Mouse (Mus musculus): ENCODE data around the gene Ereg. TPM values are rescaled to one million over a fixed set of nuclear protein-coding genes. Genes with fewer than 3 reads are reported as not detected.

The Ereg gene
- polyA plus RNA-seq, 1 experiment: not detected

GRCm38 (mm10) chr5:91103943-91104665 lies 29.7 kb downstream of the Ereg start:
- H3K27ac ChIP-seq (ENCODE audit: insufficient read depth, low read depth, low read length): no peak overlapping the region
- no peak for TF ChIP-seq CTCF (IDR thresholded peaks at IDR 0.05; ENCODE audit: low read depth, low read length)
- TF ChIP-seq POLR2A (IDR thresholded peaks at IDR 0.05; ENCODE audit: borderline replicate concordance, low read depth, low read length): no peak
- no peaks in the 10 kb centered on the region for H3K4me1 ChIP-seq (ENCODE audit: control insufficient read depth, insufficient read depth, low read length)
- H3K4me3 ChIP-seq (ENCODE audit: insufficient read depth, low read length): no peak overlapping the region

DNA sequence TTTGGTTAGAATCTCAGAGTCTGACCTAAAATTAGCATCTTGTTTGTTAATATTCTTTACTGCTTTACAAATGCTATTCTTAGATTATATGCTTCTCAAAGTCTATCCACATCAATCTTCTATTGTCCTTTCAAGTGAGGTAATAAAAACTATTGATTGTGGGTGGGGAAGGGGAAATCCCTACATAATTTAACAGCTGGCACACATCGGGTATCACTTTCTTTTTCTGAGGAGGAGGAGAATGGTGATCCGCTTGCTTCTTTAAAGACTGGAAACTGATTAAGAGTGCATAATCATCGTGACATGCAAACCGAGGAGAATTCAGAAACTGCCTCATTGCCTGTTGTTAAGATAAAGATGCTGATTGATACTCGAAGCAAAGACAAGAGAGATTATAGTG lies 31.8 kb downstream of the Ereg start:
- no peak overlapping the region for H3K4me3 ChIP-seq (ENCODE audit: insufficient read depth, low read length)
- H3K27ac ChIP-seq (ENCODE audit: insufficient read depth, low read depth, low read length): no peak overlapping the region
- H3K4me1 ChIP-seq (ENCODE audit: control insufficient read depth, insufficient read depth, low read length): no peaks in the 10 kb centered on the region
- no peak for TF ChIP-seq CTCF (IDR thresholded peaks at IDR 0.05; ENCODE audit: low read depth, low read length)
- TF ChIP-seq POLR2A (IDR thresholded peaks at IDR 0.05; ENCODE audit: borderline replicate concordance, low read depth, low read length): no peak

DNA sequence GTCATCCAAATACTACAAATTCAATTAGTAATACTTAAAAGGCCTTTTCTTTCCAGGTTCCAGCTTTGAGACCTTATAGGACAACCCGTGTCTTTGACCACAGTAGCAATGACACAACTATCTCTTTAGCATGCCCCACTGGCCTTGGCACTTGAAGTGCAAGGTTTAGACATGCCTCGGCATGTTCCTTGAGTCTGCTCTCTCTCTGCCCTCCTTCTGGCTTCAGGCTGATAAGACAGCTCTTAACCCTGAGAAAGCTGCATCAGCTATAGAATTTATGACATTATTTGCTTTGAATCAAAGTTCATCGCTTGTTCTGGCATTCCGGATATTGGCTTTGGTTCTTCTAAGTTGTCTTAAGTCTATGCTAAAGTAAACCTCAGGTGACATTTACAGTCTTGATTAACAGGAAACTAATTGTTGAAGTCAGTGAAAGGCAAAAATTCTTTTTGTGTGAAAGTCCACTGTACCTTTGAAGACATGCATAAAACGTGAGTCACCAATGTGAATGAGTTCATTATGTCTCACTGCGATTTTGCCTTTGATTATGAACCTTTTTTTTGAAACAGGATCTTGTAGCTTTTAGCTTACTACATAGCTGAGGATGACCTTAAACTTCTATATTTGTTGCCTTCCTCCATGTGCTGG lies 35.7 kb downstream of the Ereg start:
- Histone ChIP-seq H3K4me3 (ENCODE audit: insufficient read depth, low read length) (no peak overlapping the region), H3K4me1 (ENCODE audit: control insufficient read depth, insufficient read depth, low read length) (no peaks in the 10 kb centered on the region), H3K27ac (ENCODE audit: insufficient read depth, low read depth, low read length) (no peak overlapping the region)
- no peak for TF ChIP-seq POLR2A (IDR thresholded peaks at IDR 0.05; ENCODE audit: borderline replicate concordance, low read depth, low read length)
- TF ChIP-seq CTCF (IDR thresholded peaks at IDR 0.05; ENCODE audit: low read depth, low read length): no peak

DNA sequence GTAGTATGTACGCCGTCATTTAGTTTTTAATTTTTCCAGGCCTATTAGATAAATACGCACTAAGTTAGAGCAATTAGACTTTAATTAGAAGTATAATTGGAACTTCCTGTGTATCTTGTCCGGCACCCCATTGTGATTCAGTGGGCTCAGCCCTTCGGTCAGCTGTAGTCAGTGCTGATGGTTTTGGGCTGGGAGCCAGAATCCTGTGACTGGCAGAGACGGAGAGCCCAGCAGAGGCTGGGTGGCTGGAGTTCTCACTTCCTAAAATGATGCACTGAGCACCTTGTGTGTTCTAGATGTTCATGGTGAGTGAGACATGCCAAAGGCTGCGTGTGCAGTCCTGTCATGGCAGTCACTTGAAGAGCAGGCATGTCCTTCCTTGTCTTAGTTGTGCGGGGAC lies 36.6 kb downstream of the Ereg start:
- Histone ChIP-seq H3K27ac (ENCODE audit: insufficient read depth, low read depth, low read length) (no peak overlapping the region), H3K4me1 (ENCODE audit: control insufficient read depth, insufficient read depth, low read length) (no peaks in the 10 kb centered on the region), H3K4me3 (ENCODE audit: insufficient read depth, low read length) (no peak overlapping the region)
- TF ChIP-seq CTCF (IDR thresholded peaks at IDR 0.05; ENCODE audit: low read depth, low read length) (no peak), POLR2A (IDR thresholded peaks at IDR 0.05; ENCODE audit: borderline replicate concordance, low read depth, low read length) (no peak)

DNA sequence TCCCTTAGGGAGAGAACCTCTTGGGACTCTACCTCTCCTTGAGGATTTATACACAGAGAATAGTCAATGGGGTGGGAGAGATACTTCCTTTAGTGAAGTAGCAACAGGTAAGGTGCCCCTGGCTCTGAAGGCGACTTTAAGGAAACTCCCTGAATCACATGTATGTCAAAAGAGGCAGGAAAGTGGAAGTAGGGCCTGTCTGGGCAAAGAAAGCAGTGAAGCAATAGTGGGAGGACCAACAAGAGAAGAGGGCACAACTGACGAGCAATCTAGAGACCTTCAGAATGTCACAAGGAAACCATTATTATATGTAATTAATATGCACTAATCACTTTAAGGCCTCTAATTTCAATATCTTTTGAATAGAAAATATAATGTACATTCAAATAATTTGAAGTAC lies 39.5 kb downstream of the Ereg start:
- no peak overlapping the region for H3K27ac ChIP-seq (ENCODE audit: insufficient read depth, low read depth, low read length)
- TF ChIP-seq POLR2A (IDR thresholded peaks at IDR 0.05; ENCODE audit: borderline replicate concordance, low read depth, low read length) (no peak), CTCF (IDR thresholded peaks at IDR 0.05; ENCODE audit: low read depth, low read length) (no peak)
- no peak overlapping the region for H3K4me3 ChIP-seq (ENCODE audit: insufficient read depth, low read length)
- H3K4me1 ChIP-seq (ENCODE audit: control insufficient read depth, insufficient read depth, low read length): no peaks in the 10 kb centered on the region

DNA sequence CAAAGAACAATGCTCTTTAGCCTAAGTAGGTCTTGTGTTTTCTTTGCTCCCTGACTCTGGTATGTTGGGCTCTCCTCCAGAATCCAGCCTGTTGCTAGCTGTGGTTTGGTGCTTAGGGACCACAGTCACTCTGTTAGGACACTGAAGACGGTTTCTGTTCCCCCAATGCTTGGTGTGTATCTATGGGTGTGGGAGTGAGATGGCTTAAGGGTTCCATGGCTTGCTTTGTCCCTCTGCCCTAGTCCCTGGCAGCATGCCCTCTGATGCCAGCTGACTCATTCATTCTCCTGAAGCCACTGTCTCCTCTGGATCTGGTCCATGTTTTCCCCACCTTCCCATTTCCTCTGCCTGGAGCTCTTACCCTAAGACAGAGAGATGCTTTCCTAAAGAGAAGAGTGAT lies 40.2 kb downstream of the Ereg start:
- Histone ChIP-seq H3K4me3 (ENCODE audit: insufficient read depth, low read length) (no peak overlapping the region), H3K4me1 (ENCODE audit: control insufficient read depth, insufficient read depth, low read length) (no peaks in the 10 kb centered on the region), H3K27ac (ENCODE audit: insufficient read depth, low read depth, low read length) (no peak overlapping the region)
- no peak for TF ChIP-seq CTCF (IDR thresholded peaks at IDR 0.05; ENCODE audit: low read depth, low read length)
- TF ChIP-seq POLR2A (IDR thresholded peaks at IDR 0.05; ENCODE audit: borderline replicate concordance, low read depth, low read length): no peak

- Histone ChIP-seq H3K4me3 (ENCODE audit: insufficient read depth, low read length) (no peak overlapping the region), H3K4me1 (ENCODE audit: control insufficient read depth, insufficient read depth, low read length) (no peaks in the 10 kb centered on the region), H3K27ac (ENCODE audit: insufficient read depth, low read depth, low read length) (no peak overlapping the region)
- no peak for TF ChIP-seq CTCF (IDR thresholded peaks at IDR 0.05; ENCODE audit: low read depth, low read length)
- TF ChIP-seq POLR2A (IDR thresholded peaks at IDR 0.05; ENCODE audit: borderline replicate concordance, low read depth, low read length): no peak
These were observed 44.2 kb downstream of the Ereg start for GRCm38 (mm10) chr5:91118618-91119017.

DNA sequence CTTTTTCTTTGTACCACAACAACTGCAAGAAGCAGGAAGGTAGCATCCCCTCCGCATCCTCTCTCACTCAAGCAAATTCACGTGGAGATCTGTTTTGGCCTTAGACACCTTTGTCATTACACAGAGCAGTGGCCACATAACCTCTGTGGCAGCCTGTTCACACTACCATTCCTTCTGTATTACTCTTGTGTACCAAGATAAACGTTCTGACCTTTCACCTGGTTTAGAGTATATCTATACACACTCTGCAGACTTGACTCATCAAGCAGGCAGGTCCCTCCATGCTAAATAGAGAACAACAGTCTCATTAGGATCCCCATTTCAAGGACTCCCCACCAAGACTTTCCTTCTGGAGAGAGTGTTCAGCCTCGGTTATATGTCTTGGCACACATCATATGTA lies 49.0 kb downstream of the Ereg start:
- Histone ChIP-seq H3K4me3 (ENCODE audit: insufficient read depth, low read length) (no peak overlapping the region), H3K4me1 (ENCODE audit: control insufficient read depth, insufficient read depth, low read length) (no peaks in the 10 kb centered on the region), H3K27ac (ENCODE audit: insufficient read depth, low read depth, low read length) (no peak overlapping the region)
- TF ChIP-seq POLR2A (IDR thresholded peaks at IDR 0.05; ENCODE audit: borderline replicate concordance, low read depth, low read length): no peak

GRCm38 (mm10) chr5:91124140-91124539 lies 49.7 kb downstream of the Ereg start:
- H3K4me1 ChIP-seq (ENCODE audit: control insufficient read depth, insufficient read depth, low read length): no peaks in the 10 kb centered on the region
- TF ChIP-seq CTCF (IDR thresholded peaks at IDR 0.05; ENCODE audit: low read depth, low read length) (no peak), POLR2A (IDR thresholded peaks at IDR 0.05; ENCODE audit: borderline replicate concordance, low read depth, low read length) (no peak)
- H3K27ac ChIP-seq (ENCODE audit: insufficient read depth, low read depth, low read length): no peak overlapping the region
- H3K4me3 ChIP-seq (ENCODE audit: insufficient read depth, low read length): no peak overlapping the region

DNA sequence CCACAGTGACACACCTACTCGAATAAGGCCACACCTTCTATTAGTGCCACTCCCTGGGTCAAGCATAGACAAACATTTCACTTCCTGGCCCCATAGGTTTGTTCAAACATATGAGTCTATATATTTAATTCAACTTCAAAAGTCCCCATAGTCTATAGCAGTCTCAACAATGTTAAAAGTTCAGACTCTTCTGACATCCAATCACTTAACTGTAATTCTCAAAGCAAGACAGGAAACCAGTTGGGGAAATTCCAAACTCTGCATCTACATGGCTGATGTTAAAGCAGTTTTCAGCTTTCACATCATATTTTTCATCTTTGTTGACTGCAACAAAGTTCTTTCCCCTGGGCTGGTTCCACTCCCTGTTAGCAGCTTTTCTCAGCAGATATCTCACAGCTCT lies 52.2 kb downstream of the Ereg start:
- H3K4me3 ChIP-seq (ENCODE audit: insufficient read depth, low read length): no peak overlapping the region

More for the DNA sequence above, 52.2 kb downstream of the Ereg start:
- no peaks in the 10 kb centered on the region for H3K4me1 ChIP-seq (ENCODE audit: control insufficient read depth, insufficient read depth, low read length)
- no peak overlapping the region for H3K27ac ChIP-seq (ENCODE audit: insufficient read depth, low read depth, low read length)
- TF ChIP-seq POLR2A (IDR thresholded peaks at IDR 0.05; ENCODE audit: borderline replicate concordance, low read depth, low read length) (no peak), CTCF (IDR thresholded peaks at IDR 0.05; ENCODE audit: low read depth, low read length) (no peak)
